Mouse (Mus musculus) G1E (cell line): ENCODE measurements at regions not wholly inside any gene's neighbourhood (a gene's known extent, or its start where the extent isn't known, plus 50 kb on each side); places are given as distances from the start of the nearest gene placed in this dataset.

Source experiments
- CTCF ChIP-seq: IDR thresholded peaks from 2 replicates; pipeline ENCODE4 v1.5.1; 2012; ENCODE audit warnings: low read depth, low read length, inconsistent platforms, mixed read lengths
- GATA1 ChIP-seq: IDR thresholded peaks from 2 replicates; pipeline ENCODE4 v1.6.1; 2012; ENCODE audit warnings: borderline replicate concordance, low read length, inconsistent platforms, mixed read lengths
- POLR2AphosphoS5 ChIP-seq: IDR thresholded peaks from 2 replicates; pipeline ENCODE4 v1.6.1; 2012; ENCODE audit warnings: low read depth, low read length, inconsistent platforms; ENCODE audit not compliant: insufficient replicate concordance
- TAL1 ChIP-seq: conservative IDR thresholded peaks from 2 replicates; pipeline ENCODE4 v1.6.1; 2012; ENCODE audit warnings: low read depth, low read length, inconsistent platforms, mixed read lengths

GRCm38 (mm10) chr11:89229726-89230125, 72.4 kb downstream of the Nog start:
- no peak for TF ChIP-seq CTCF
- TF ChIP-seq GATA1 = no peak
- TF ChIP-seq TAL1 = no peak
- TF ChIP-seq POLR2AphosphoS5 = no peak
